Mouse (Mus musculus) frontal cortex, adult 2 months (tissue): ENCODE results near the gene Spint1. TPM values are rescaled to one million over a fixed set of nuclear protein-coding genes. Genes with fewer than 3 reads are reported as not detected.

Experiments used
- DNase-seq, 2 experiments: peaks; one replicate each; pipeline ENCODE4 v3.0.0; 2022; ENCODE audit warnings: low spot score in 1 of 2; ENCODE audit errors: extremely low spot score in 1 of 2
- polyA plus RNA-seq: library from polyadenylated mRNA; depleted of rRNA; stranded (reverse); fragments of >200 nt; gene quantifications from 2 replicates; pipeline ENCODE4 v1.2.3, GENCODE M21; 2012; rRNA removed

Gene Spint1
- polyA plus RNA-seq, result 1.4 and 1.5 TPM in 2 replicates

DNA sequence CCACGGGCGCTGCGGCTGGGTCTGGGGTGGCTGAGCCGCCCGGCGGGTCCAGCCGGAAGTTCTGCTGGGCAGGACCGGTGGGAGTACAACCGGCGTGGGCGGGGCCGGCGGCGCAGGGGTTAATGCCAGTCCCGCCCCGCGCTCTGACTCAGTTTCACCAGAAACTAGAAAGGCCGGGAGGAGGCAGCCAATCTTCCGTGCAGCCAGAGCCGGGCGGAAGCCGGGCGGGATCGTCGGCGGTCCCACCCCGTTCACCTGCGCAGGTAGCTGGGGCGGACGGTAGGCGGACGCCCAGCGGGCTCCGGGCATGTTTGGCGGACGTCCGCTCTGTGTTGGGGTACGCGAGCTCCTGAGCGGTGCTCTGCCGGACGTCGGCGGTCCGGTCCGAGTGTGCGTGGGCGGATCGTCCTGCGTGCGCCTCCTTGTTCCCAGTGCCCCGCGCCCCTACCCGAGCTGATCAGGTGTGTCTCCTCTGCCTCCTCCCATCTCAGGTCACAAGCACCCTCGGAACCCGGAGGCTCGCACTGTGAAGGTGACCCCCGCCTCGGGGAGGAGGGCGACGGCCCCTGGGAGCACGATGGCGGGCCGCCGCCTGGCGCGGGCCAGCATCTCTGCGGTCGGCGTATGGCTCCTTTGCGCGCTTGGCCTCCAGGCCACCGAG is at the start of gene Spint1:
Gene Spint1 (plus strand): TSS at position 153 of the 661 bp plus-strand sequence.
- no peak for DNase-seq

- DNase-seq, result peak; percentile 38 to 93
Observed at GRCm38 (mm10) chr2:119189029-119189710, 48.0 kb upstream of the Spint1 start.

DNA sequence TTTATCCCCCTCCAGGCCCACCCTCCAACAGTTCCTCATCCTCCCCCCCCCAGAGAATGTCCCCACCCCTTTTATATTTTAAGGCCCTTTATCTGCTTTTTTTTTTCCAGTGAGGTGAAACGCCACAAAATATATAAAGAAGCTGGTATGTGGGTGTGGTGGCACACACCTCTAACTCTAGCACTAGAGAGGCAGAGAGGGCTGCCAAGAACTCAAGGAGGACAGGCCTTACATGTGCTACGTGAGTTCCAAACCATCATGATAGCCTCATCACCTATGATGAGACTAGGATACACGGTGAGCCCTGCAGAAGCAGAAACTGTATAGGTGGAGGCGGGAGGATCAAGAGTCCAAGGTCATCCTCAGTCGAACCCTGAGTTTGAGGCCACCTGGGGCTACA is 46.2 kb upstream of the Spint1 start:
- DNase-seq, result no peak

DNA sequence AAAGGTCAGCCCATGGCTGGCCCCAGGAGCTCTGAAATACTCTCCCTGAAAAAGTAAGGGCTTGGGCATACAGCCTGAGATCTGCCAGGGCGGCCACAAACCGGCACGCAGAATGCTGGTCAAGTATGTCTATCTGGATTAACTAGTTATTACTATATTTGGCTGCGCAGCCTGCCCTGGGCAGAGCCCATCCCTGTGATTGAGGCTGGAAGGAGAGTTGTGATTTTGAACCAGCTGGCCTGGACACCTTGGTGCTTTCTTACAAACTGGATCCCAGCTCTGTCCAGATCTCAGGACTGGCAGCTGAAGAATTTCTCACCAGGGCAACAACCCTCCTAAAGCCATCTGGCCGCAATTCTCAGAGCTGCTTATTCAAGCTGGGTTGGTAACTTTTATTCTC is 43.0 kb upstream of the Spint1 start:
- no peak for DNase-seq

DNA sequence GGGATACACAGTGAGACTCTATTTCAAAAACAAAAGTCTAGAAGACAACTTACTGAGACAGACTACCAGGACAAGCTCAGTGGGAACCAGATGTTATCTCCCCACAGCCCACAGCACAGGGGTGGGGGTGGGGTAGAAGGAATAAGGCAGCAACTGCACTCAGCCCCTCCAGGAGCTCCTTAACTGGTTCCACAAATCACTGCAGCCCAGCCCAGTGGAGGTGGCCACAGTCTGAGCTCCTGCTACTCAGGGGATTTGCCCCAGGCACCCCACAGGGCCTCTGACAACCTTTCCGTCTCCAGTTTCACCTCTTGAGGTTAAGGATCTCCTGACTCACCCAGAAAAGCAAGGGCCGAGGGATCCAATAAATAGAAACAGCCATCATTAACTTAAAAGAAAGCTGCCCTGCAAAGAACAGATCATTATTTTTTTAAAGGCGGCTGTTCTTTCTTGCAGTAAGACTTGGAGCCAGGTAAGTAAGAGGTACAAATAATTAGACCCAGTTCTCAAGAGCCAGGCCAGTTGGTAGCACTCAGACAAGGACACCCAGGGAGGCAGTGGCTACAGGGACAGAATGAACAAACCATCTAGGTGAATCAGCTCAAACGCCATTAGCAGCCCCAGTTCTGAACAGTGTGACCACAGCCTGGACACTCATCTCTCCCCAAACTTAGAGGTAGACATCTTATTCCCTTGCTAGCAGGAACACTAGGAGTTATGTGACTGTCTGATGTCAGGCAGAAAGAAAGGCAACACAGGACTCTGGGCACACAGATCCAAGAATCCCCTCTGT is 40.6 kb upstream of the Spint1 start:
- no peak for DNase-seq

- no peak for DNase-seq
Observed at GRCm38 (mm10) chr2:119197493-119197892, 39.7 kb upstream of the Spint1 start.

DNA sequence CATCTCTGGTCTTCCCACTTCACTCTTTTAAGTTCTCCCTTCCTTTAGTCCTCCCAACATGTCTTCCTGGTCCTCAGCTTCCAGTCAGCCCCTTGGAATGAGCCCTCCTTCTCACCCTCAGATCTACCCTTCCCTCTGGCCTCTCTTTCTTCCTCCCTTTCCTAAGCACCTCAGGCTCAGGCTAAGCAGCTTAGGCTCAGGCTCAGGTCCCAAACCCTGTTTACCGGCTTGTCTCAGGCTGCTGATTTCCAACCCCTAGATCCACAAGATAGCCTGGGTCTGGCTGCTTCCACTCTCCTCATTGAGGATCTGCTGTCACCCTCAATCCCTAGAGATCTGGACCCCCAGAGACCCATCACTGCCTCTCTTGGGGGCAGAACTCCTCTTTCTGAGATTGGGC is 39.1 kb upstream of the Spint1 start:
- no peak for DNase-seq

- DNase-seq, result no peak
Observed at GRCm38 (mm10) chr2:119198934-119199333, 38.2 kb upstream of the Spint1 start.

DNA sequence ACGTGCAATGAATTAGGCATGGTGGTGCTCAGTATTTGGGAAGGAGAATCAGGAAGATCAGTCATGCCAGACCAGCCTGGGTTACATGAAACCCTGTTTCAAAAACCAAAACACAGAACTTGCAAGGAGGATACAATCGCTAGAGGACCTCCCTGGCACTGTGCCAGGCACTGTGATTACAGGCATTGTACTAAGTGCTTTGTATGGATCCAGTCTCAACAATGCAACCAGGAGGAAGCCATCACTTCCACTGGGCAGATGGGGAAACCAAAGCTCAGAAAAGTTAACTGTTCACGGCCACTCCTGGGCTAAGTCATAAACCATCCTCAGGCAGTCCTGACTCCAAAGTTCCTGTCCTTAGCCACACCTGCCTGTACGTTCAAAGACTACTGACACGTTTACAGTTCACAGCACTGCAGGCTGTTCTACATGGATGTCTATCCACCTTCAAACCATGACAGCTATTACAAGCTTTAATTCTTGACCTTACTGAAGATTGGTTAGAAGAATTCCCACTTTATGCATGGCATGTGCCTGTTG is 34.2 kb upstream of the Spint1 start:
- DNase-seq, result no peak

DNA sequence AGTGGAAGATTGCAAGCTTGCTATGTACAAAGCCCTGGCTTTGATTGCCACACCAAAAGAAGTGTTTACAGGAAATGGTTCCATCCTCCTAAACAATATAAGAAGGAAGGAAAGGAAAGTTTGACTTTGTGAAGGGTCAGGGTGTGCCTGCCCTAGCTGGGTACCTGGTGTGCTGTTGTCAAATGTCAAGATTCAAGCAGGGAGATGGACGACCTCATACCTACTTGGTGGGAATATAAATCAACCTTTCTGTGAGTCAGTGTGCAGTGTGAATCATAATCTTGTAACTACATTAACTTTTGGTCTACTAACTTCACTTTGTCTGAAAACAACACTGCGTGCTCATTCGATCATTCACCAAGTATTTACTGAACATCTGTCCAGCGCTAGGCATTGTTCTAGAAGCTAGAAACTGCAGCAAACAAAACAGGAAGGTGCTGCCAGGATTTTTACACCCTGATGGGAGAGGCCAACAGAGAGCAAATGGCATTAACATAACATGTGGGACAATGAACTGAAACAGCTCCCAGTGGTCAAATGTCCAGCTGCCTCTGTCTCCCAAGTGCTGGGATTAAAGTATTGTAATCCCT is 33.2 kb upstream of the Spint1 start:
- DNase-seq, result no peak

GRCm38 (mm10) chr2:119207961-119208343 is 29.2 kb upstream of the Spint1 start:
- peak in 1 of 2 experiments; percentile 12 for DNase-seq

DNA sequence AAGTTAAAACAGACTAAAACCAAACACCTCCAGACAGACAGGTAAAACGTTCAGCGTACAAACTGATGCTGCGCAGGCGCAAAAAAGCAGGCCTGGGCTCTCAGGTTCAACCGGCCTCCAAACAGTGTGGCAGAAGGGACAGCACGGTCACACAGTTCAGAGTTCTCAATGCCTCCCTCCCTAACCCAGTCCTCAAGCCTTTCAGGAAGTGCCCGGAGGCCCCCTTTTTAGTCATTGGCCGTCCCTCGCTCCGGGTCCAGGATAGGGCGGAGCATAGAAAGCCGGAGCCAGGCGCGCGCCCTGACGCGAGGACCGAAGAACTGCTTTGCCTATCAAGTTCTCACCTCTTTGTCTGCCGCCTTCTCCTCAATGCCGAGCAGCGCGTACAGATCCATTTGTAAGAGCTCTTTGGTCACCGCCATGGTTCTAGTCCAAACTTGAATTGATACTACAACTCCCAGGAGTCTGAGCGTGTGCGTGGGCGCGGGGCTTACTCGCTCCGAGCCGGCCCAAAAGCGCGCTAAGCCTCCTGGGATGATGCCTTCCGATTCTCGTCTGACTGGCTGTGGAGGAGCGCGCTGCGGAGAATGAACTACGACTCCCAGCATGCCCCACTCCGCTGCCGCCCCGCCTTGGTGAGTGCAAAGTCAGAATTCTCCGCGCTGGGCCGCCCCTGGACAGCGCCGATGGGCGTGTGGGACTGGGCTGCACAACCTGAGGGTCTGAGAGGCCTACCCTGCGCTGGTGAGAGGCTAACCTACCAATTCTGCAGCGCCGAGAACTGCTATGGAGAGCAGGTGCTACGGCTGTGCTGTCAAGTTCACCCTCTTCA is 28.6 kb upstream of the Spint1 start, which contains the start of the genes Zfyve19 and Dnajc17:
Gene Zfyve19 (plus strand): TSS at position 274 of the 832 bp plus-strand sequence.
Gene Dnajc17 (minus strand): TSS at position 452 of the 832 bp plus-strand sequence.
- peak; percentile 96 to 98 for DNase-seq

DNA sequence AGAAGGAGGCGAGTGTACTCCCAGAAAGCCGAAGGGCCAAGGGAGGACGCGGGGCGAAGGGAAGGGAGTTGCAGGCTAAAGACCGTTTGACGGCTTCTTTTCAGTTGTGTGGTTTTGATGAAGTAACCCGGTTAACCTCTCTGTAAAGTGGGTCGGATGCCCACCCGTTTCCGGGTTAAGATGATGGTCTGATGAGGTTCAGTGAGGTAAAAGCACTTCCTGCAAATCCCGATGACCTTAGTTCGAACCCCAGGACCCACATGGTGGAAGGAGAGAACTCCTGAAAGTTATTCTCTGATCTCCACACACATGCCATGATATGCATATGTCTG is 28.0 kb upstream of the Spint1 start:
- no peak for DNase-seq

GRCm38 (mm10) chr2:119229775-119230704 is 7.1 kb upstream of the Spint1 start, which contains the start of gene Ppp1r14d:
TSS of gene Ppp1r14d (minus strand) at chr2:119229906.
- no peak for DNase-seq

- no peak for DNase-seq
Observed at GRCm38 (mm10) chr2:119236682-119237209, 416 bp upstream of the Spint1 start.

GRCm38 (mm10) chr2:119237871-119238220 is 684 bp downstream of the Spint1 start:
- no peak for DNase-seq

GRCm38 (mm10) chr2:119238671-119239070 is 1.5 kb downstream of the Spint1 start:
- no peak for DNase-seq

DNA sequence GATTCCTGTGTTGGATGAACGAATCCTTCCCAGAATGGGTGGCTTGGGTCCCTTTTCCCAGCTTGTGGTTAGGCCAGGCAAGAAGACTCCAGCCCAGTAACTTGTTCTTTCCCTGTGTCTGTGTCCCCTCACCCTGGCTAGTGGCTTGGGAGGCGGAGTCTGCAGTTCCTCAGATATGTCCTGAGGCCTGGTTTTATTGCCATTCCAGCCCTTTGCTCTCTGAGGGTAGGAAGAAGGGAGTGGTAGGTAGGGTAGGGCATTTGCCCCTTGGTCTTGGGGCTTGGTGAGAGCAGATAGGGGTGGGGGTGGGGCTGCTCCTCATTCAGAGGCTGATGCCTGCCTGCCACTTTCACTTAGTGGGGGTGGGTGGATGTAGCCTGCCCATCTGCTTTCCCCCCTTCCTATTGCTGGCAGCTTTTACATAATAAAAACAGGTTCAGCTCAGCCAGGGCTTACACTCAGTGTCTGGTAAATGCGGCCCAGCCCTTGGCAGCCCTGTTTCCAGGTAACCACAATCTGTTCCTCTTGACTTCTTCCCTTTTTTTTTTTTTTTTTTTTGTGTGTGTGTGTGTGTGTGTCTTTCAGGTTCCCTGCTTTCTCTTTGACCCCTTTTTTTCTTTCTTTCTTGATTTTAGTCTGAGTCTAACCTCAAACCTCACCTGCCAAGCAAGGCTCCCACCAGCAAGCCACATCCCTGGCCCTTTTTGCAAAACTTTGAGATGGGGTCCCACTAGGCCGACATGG is 3.1 kb downstream of the Spint1 start:
- no peak for DNase-seq
